Mouse (Mus musculus) ES-Bruce4 (cell line): Measurements from ENCODE around the gene Map3k14.

Experiments
- CTCF ChIP-seq: IDR thresholded peaks from one replicate; pipeline ENCODE4 v1.8.1; 2011; ENCODE audit warnings: low read depth, low read length
- POLR2A ChIP-seq: IDR thresholded peaks from one replicate; pipeline ENCODE4 v1.8.1; 2011; ENCODE audit warnings: low read length; ENCODE audit not compliant: insufficient read depth

GRCm38 (mm10) chr11:103265211-103265610 is 2.1 kb downstream of the Map3k14 start:
- TF ChIP-seq CTCF (no peak), POLR2A (no peak)
